9 mouse cellular contexts compared by ENCODE assay signal in the genomic region with DNA sequence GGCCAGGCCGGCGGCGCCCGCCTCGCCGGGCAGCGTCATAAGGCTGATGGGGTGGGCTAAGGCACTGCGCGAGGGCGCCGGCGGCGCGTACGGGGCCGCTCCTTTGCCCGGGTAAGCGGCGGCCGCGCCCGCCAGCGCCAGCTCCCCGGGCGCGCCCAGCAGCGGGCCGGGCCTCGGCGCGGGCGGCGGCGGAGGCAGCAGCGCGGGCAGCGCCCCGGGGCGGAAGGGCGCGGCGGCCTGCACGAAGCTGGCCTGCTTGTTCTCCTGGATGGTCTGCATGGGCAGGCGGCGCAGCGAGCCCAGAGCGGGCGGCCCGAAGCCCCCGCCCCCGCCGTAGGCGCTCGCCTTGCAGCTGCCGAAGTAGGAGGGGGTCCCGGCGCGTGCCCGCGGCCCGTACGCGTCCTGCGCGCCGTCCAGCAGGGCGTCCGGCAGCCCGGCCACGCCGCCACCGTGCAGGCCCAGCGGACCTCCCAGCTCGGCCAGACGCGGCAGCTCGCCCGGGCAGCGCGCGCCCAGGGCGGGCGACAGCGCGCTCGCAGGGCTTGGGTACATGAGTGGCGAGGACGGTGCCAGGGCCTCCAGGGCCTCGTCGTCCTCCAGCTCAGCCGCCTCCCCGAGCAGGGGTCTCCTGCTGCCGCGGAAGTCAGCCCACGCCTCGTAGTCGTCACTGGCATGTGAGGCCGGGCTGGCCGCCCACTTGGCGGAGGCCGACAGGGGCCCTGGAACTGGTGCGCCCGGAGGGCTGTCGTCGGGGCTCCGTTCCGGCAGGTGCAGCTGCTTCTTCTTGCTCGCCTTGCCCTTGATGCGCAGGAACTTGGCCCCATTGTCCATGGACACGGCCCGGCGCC. TPM values are rescaled to one million over a fixed set of nuclear protein-coding genes. Genes with fewer than 3 reads are reported as not detected.
DNase-seq lines count a peak whose midpoint lies in the region; ATAC-seq lines count a peak whose summit lies in the region.
"Had no signal": no experiment of that assay in that cellular context is flagged by ENCODE, and none has a peak within 500 bp of the region (broad histone marks: within the 10 kb centered on the region; RNA-seq: fewer than 3 reads in every experiment).

No protein-coding gene starts in this region.

- H3K4me1 ChIP-seq in kidney, embryonic 14.5 days (ENCODE audit: control insufficient read depth, insufficient read depth, low read length): peaks cover 17% of the 10 kb centered on the region
- peaks cover 78% of the 10 kb centered on the region for H3K4me1 ChIP-seq in hindbrain, embryonic 13.5 days (replicated peaks)
- peaks cover 46% of the 10 kb centered on the region for H3K4me1 ChIP-seq in midbrain, embryonic 14.5 days (ENCODE audit: control insufficient read depth, insufficient read depth, low read length)

- peak overlapping the region; percentile 40 for H3K9ac ChIP-seq in kidney, embryonic 14.5 days (ENCODE audit: low read depth, low read length)
- peak overlapping the region; percentile 65 for H3K9ac ChIP-seq in hindbrain, embryonic 13.5 days
- H3K9ac ChIP-seq in midbrain, embryonic 14.5 days (replicated peaks; ENCODE audit: low read length): peak overlapping the region; percentile 29; the same call in 1 of the 2 replicates

- WGBS in kidney, embryonic 14.5 days: 1% methylated on average over 80 of the region's 112 CpGs
- WGBS in hindbrain, embryonic 13.5 days: 1% methylated on average over 91 of the region's 112 CpGs
- WGBS in midbrain, embryonic 14.5 days: 1% methylated on average over 101 of the region's 112 CpGs

- H3K27me3 ChIP-seq in kidney, embryonic 14.5 days (ENCODE audit: control insufficient read depth, insufficient read depth, low read length): peaks cover 76% of the 10 kb centered on the region
- H3K27me3 ChIP-seq in hindbrain, embryonic 13.5 days: peaks cover 89% of the 10 kb centered on the region
- H3K27me3 ChIP-seq in midbrain, embryonic 14.5 days (ENCODE audit: control insufficient read depth, insufficient read depth, low read length): peaks cover 63% of the 10 kb centered on the region
- H3K27me3 ChIP-seq: Patski had no signal

- no peaks in the 10 kb centered on the region for H3K36me3 ChIP-seq in kidney, embryonic 14.5 days (ENCODE audit: control insufficient read depth, insufficient read depth, low read length)
- H3K36me3 ChIP-seq in hindbrain, embryonic 13.5 days: no peaks in the 10 kb centered on the region
- peaks cover 6% of the 10 kb centered on the region; the same call in 1 of the 2 replicates for H3K36me3 ChIP-seq in midbrain, embryonic 14.5 days (ENCODE audit: control insufficient read depth, insufficient read depth, low read length)

- peak; percentile 17; the same call in 1 of the 2 replicates for ATAC-seq in kidney, embryonic 14.5 days (ENCODE audit: low FRiP score, low TSS enrichment)
- no peak for ATAC-seq in hindbrain, embryonic 13.5 days (ENCODE audit: low FRiP score)
- peak; percentile 50; the same call in 1 of the 2 replicates for ATAC-seq in midbrain, embryonic 14.5 days (ENCODE audit: low FRiP score, low TSS enrichment)
- ATAC-seq: Patski had no signal

- no peak for DNase-seq in kidney, adult 11 months
- peak; percentile 58 for DNase-seq in embryo, embryonic 11 days
- DNase-seq in midbrain, embryonic 14.5 days: peak; percentile 64
- DNase-seq in right cerebral cortex, adult 2 months (ENCODE audit: low spot score in 2 of 2): no peak
- DNase-seq in layer of hippocampus, postnatal 14 days (ENCODE audit: low spot score in 2 of 2): no peak
- DNase-seq in adipocyte (ENCODE audit: low spot score): no peak

- peak overlapping the region; percentile 70 for H3K4me2 ChIP-seq in kidney, embryonic 14.5 days (replicated peaks; ENCODE audit: low read depth, low read length)
- H3K4me2 ChIP-seq in hindbrain, embryonic 13.5 days: peak overlapping the region; percentile 57
- H3K4me2 ChIP-seq in midbrain, embryonic 14.5 days (ENCODE audit: low read length): peak overlapping the region; percentile 53

- H3K4me3 ChIP-seq in kidney, embryonic 14.5 days (ENCODE audit: low read length): peak overlapping the region; percentile 38
- H3K4me3 ChIP-seq in hindbrain, embryonic 13.5 days: peak overlapping the region; percentile 38
- H3K4me3 ChIP-seq in midbrain, embryonic 14.5 days (replicated peaks; ENCODE audit: low read depth, low read length): peak overlapping the region; percentile 28

- H3K27ac ChIP-seq in kidney, embryonic 14.5 days (ENCODE audit: low read depth, low read length): no peak overlapping the region
- H3K27ac ChIP-seq in hindbrain, embryonic 13.5 days: peak overlapping the region; percentile 60; the same call in 1 of the 2 replicates
- H3K27ac ChIP-seq in midbrain, embryonic 14.5 days (replicated peaks; ENCODE audit: low read depth, low read length): peak overlapping the region; percentile 41; the same call in 1 of the 2 replicates

- no peaks in the 10 kb centered on the region for H3K9me3 ChIP-seq in kidney, embryonic 14.5 days (ENCODE audit: control insufficient read depth, low read length)
- H3K9me3 ChIP-seq in hindbrain, embryonic 13.5 days: no peaks in the 10 kb centered on the region
- no peaks in the 10 kb centered on the region for H3K9me3 ChIP-seq in midbrain, embryonic 14.5 days (ENCODE audit: control insufficient read depth, low read length)

RNA-seq across cellular contexts. Expression of gene Foxo6, which starts 18.7 kb away (rescaled TPM):
- 0.15 and 0.23 TPM in 2 replicates for polyA plus RNA-seq in kidney, embryonic 14.5 days (2014; fragmentation: Nextera tagmentation; extraction: Ambion mirVana)
- polyA plus RNA-seq in hindbrain, embryonic 13.5 days (2015; fragmentation: Nextera tagmentation; extraction: Ambion mirVana): 0.73 and 0.83 TPM in 2 replicates
- 2.0 and 2.6 TPM in 2 replicates for polyA plus RNA-seq in midbrain, embryonic 14.5 days (2014; fragmentation: Nextera tagmentation; extraction: Ambion mirVana)
- 10 to 100 TPM; 42.8 to 47.4 TPM for total RNA-seq in layer of hippocampus, postnatal 14 days (2021)

Comparison
In these comparisons a context has a peak if more than half of its experiments do, and no peak if none do; other contexts are left out.
1. DNase-seq: peak in embryo, embryonic 11 days (single experiment) and midbrain, embryonic 14.5 days (single experiment); none in kidney, adult 11 months (single experiment), right cerebral cortex, adult 2 months (0 of 2), layer of hippocampus, postnatal 14 days (0 of 2) and adipocyte (single experiment).
2. Peak in every context shown above with its lines, with median percentiles within 50 percentile points of each other: H3K4me2 ChIP-seq, H3K4me3 ChIP-seq and H3K9ac ChIP-seq.